Mouse (Mus musculus) lung, adult 2 months (tissue): ENCODE results near the gene Umodl1.

Source experiments
- CTCF ChIP-seq: fragments of 200-500 bp; IDR thresholded peaks from 2 replicates; pipeline ENCODE4 v1.5.1; 2011; ENCODE audit warnings: mild to moderate bottlenecking, low read length, control low read depth; ENCODE audit not compliant: insufficient read depth
- POLR2A ChIP-seq: fragments of 200-500 bp; IDR thresholded peaks from 2 replicates; pipeline ENCODE4 v1.6.1; 2011; ENCODE audit warnings: low read depth, mild to moderate bottlenecking, control low read depth, low read length, borderline replicate concordance; ENCODE audit errors: extremely low read depth

DNA sequence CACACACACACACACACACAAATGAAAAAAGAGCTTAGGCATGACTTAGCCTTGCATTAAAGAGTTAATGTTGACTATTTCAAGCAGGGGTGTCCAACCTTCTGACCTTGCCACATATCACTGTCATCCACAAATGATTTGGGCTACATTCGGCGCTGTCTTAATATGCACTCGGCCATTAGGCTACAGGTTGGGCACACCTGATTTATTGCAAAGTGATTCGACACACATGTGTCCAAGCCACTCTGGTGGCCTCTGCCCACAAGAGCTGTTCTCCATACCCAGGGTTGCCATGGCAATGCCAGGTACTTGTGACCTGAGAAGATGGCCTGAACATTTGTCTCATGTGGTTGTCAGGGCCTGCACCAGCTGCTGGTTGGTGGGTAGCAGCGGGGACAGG is 21.6 kb upstream of the Umodl1 start:
- TF ChIP-seq CTCF (no peak), POLR2A (no peak)
